Mouse (Mus musculus): ENCODE results near the gene Btbd9.

DNA sequence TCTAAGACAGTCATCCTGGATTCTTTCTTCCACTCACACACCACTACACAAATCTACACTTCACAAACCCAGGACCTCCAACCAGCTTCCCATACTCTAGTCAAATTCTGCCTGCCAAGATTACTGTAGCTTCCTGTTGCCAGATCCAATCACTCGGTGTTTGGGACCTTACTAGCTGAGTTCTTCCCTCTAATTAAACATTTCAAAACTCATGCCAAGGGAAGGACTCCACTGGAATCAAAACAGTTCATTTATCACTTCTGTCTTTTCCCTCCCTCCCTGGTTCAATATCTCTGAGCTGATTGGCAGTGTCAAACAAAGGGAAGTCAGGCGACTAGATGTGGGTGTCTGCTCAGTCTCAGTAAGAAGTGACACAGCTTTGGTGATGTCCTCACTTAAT lies 101.7 kb downstream of the Btbd9 start:
- TF ChIP-seq CTCF (IDR thresholded peaks at IDR 0.05; ENCODE audit: control insufficient read depth, insufficient read depth, low read length): no peak
- TF ChIP-seq POLR2A (IDR thresholded peaks at IDR 0.05; ENCODE audit: borderline replicate concordance, control insufficient read depth, low read depth, low read length): no peak
